Mouse (Mus musculus): ENCODE data around the gene BC048507.
"Not testable (repeated sequence)": the region's sequence is repeated elsewhere in the genome, so short reads cannot be mapped to it uniquely, and the experiment has no call there.

BC048507 gene

DNA sequence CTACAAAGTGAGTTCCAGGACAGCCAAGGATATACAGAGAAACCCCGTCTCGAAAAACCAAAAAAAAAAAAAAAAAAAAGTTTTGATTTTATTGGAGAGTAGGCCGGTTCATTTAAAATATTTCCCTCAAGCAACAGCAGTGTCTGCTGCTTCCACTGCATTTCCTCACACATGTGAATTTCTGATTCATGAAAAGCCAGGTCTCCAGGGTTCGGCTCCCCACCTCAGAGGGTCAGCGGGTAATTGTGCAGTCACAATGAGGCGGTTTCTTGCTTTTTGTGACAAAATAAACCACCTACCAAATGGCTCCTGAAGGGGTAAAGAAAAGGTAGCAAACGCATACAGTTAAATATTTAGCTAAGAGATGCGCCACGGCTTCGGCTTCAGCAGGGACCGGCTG is at the start of gene BC048507:
Gene BC048507 (plus strand): TSS at position 301 of the 400 bp plus-strand sequence.
- DNase-seq = no peak

DNA sequence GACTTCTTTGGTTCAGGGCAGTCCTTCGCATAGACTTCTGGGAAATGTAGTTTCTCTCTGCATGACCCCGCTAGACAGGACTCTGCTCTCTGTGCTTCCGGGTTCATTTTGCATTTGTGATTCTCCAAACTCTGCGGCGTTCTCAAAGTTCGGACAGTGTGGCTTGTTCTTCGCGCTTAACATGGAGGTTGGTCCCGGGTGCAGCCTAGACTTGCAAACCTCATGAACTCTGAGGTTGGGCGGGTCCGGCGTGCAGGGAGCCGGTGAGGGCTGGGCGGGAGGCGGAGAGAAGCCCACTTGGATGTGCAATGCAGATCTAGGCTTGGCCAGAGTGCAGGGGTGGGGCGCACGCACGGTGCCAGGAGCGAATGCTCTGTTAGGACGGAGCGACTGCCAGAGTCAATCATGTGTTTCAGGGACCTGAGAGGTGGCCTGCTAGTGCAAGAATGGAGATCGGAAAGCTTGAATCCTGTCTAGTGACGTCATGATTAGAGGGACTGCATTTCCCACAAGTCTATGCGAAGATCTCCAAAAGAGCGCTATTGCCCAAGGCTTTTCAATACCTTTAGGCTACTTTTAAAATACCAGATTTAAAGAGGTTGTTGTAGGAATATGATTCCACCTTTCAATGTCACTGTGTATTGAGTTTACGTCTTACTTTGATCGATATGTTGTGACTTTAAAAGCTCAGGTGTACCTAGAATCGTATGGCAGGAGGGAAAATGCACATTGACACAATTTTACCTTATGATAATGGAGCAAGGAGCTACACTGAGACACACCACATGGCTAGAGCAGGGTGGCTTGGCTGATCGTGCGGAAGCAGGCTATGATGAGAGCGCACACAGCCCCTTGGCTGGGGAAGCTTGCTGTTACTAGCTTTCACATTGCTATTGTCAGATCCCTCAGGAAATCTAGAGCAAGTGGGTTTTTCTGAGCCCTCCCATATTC is 49.1 kb upstream of the BC048507 start, which contains the start of gene Zfp273:
Gene Zfp273 (plus strand): TSS at position 31 of the 951 bp plus-strand sequence.
- peak; percentile 49 to 62 for DNase-seq

DNA sequence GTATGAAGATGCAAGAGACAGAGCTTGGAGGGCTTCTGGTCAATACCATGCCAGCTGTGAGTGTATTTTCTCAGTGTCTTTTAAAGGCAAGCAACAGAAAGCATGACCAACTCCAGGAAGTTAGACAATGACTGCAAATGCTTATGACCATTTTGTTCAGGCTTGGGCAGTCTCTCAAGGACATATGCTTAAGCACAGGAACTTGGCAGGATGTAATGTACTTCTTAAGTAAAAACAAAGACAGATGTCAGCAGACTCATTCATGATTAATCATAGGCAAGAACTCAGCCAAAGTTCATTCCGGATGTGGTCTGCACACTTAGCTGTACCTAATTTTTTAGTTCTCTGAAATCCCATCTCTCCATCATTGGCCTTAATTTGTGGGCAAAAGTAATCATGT is 44.5 kb upstream of the BC048507 start:
- DNase-seq = no peak

DNA sequence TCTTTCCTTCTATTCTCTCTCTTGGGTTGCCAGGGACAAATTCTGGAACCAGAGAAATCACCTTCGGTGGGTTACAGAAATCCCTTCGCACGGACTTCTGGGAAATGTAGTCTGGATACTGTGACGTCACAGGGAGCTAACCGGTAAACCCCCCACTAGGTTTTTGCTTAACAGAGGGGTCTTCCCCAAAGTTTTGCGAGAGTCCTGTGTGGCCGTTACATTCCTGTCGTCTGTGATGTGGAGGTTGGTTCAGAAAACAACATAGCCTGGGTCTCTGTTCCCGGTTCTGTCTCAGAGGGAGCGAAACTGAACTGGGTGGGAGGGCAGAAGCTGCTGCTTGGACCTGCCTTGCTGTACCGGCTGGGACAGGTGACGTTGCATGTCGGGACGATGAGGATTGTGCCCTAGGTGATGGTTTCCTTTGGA is 32.2 kb upstream of the BC048507 start, which contains the start of gene Gm10037:
Gene Gm10037 (plus strand): TSS at position 196 of the 426 bp plus-strand sequence.
- DNase-seq = peak in 1 of 2 experiments; percentile 29

DNA sequence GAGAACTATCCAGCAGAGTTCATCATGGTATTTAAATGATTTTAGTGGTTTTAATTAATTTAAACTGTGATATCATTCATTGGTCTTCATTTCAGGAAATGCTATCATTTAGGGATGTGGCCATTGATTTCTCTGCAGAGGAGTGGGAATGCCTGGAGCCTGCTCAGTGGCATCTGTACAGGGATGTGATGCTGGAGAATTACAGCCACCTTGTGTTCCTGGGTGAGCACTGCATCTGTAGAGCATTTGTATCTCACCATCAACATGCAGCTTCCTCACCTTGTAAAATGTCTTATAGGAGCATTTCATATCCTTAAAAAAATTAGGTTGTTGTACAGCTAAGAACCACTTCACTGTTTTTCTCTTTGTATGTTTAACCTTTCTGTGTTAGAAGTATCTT is 30.0 kb upstream of the BC048507 start:
- DNase-seq = not testable (repeated sequence)

DNA sequence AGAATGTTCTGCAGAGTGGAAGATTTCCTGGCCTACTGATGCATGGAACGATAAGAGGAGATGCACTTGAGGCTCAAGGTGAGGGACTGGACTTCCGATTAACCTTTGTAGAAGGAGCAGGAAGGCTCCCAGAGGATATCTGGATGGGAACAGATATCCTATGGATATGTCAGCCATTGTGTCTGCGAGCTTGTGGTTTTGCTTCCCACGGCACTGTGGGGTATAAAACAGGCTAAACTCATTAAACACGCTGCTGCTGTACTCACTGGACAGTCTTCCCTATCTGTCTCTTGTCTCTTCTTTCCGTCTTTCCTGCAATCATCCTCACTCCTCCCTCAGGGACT is 19.4 kb upstream of the BC048507 start:
- DNase-seq = no peak

DNA sequence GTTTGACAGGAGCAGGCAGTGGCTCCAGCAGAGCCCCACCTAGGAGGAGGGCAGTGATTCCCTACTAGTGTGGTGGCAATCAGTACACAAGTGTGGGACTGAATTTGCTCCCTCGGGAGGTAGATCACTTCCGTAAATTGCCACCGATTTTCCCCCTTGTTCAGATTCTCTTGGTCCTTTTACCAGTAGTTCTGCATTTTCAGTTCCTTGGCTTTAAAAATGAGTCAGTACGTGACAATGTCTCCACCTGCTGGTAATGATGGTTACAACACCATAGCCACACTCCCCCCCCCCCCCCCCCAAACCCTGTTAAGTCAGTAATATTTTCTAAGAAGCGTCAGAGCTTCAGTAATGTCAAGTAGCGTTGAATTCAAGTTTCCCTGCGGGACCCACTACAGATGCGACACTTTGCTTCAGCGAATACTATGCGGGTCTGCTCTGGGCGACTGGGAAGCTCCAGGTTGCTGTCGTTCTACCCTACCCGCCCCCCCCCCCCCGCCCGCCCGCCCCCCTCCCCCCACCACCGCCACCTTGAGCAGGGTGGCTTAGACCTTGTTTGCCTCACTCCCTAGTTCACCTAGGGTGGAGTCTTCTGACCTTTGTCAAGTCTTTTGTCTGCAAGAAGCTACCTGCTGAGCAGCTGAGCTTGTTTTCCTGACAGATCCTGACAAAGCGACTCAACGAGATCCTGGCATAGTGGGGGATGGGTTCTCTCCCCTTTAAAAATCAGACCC is 18.8 kb upstream of the BC048507 start:
- DNase-seq = peak in 1 of 2 experiments; percentile 6

DNA sequence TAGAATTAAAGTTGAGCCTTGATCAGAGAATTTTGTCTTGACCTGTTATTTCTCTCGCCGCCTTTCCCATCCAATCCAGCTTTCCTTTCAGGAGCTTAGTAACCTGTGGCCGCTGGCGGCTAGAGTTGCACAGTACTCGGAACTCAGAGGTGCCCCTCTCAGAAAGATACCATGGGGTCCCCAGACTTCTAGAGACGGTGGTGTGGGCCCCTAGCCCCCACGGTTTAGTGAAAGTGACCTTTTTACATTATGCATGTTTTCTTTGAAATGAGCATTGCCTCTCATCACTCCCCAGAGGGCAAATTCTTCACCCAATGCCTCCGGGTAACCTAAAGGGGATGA is 18.3 kb upstream of the BC048507 start:
- no peak for DNase-seq

DNA sequence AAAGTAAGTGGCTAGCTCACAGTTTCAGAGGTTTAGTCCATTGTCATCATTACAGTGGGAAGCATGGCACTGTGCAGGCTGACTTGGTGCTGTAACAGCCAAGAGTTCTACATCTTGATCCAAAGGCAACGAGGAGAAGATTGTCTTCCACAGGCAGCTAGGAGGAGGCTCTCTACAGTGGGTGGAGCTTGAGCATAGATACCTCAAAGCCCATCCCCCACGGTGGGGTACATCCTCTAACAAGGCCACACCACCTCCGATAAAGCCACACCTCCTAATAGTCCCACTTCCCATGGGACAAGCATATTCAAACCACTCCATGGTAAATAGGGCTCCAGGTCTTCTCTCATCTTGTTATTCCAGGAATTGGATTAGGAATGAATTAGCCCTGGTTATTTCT is 12.8 kb upstream of the BC048507 start:
- no peak for DNase-seq

DNA sequence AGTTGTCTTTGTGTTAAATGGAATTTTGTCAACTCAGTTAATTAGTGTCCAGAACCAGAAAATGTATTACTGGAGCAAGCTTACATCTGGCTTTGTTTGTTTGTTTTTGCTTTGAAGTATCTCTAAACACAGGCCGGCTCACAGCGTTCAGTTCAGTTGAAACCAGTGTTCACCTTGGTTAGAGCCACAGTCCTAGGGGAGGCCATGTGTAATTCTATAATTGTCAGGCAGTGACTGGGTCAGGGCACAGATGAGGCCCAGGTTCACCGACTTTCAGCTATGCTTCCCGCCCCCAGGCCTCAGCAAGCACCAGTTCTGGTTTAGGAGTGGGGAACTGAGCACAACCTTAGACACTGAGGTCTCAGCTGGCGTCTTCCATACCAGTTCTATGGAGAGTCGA is 10.0 kb upstream of the BC048507 start:
- no peak for DNase-seq

DNA sequence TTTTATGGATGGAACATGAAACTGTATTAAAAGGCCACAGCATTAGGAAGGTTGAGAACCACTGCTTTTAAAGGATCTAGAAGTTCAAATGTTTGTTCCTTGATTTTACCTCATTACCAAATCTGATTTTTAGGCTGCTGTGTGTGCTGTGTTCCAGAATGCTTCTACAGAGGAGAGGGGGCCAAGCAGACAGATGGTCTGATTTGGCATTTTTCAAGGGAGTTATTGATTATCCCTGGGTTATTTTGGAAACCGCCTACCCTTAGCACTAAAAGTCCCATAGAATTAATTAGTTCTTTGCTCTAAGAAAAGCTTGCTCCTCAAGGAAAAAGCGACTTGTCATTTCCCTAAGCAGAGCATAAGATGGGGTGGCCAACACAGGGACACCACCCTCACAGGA is 9.1 kb upstream of the BC048507 start:
- no peak for DNase-seq

DNA sequence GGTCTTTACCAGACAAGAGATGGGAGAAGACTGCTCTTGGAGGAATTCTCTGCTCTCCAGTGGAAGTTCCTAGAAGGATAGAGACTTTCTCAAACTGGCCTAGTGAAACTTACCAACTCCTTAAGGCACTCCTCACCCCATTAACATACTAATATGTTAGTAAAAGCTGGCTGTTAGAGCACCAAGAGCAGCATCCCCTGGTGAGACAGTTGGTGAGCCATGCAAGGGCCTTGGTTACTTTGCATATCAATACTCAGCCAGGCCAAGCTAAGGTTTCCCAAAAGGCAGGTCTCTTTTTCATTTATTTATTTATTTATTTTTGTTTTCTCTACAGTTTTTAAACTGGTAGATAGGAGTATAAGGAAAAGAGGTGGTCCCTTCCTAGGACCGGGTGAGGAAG is 5.8 kb upstream of the BC048507 start:
- no peak for DNase-seq

DNA sequence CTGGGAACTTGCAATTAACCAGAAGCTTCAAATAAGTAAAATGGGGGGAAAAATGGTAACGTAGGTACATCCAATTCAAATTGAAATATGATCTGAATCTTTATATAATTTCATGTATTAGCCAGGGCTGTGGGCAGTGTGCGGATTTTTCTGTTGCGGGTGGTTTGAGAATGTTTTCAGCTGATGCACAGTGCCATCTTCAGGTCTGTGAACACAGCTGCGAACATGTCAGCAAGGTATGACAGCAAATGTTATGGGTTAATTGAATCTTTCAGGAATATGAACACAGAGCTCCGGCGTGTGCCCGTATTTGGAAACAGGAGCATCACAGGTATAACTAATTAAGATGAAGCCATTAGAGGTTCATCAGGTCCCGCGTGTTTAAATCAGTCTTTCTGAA is 618 bp upstream of the BC048507 start:
- DNase-seq = no peak

DNA sequence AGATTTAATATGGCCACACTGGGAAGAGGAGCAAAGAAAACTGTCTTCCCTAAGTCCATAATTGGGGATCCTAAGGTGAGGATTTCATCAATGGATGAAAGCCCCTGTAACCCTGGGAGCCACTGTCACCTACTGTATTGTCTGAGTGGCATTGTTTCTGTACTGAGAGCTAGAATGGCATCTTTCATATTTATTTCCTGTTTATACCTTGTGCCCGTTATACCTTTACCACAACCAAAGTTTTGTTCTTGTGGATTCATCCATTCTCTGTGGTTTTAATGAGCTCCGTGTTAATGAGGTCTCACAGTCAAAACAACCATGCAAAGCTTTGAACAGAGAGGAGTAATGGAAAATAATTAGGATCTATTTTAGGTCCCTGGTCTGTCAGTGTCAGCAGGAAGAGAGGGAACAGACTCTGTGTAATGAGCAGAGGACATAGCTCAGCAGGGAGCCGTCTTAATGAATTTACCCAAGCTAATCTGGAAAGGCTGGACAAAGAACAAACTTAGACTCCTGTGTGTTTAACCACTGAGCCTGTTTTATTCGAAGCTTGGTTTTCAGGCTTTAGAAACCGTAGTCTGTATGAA is 1.7 kb downstream of the BC048507 start:
- no peak for DNase-seq

DNA sequence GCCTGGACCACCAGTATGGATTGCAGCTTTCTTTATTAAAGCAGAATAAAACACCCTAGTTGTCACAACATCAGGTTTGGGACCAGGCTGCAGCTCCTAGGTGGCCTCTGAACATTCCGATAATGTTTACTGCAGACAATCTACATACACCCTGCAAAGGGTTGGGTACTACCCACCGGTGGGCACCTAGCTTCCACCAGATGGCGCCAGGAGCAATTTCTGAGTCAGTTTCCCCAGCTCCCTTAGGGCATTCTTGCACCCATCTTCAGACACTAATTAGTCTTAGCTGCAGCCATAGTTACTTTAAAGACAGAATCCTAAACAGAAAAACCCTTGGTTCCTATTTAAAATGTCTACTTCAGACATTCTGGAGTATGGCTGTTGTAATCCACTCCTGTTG is 4.8 kb downstream of the BC048507 start:
- DNase-seq = no peak

DNA sequence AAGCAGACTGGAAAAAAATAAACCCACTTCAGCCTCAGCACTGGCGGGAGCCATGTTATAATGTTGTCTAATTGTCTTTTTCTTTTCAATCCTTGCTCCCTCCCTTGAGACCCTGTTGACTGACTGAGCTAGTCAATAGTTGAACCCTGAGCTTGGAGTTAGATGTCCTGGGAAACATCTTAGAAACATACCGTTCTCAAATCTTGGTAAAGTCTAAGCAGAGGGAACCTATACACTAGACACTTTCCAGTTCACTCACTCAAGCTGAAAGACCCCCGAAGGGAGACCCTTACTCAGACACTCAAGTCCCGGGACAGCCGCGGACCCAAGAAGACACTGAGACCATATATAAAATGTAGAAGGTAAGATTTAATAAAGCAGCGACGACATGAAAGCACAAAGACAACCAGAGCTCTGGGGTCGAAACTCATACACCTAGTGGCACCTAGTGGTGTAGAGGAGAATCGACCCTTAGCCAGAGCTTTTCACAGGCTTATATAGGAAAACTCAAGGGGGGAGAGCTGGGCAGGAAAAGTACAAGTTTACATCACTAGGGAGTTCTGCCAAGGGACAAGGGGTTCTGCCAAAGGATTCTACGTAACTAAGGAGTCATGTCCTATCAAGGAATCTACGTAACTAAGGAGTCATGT is 13.0 kb downstream of the BC048507 start:
- not testable (repeated sequence) for DNase-seq

DNA sequence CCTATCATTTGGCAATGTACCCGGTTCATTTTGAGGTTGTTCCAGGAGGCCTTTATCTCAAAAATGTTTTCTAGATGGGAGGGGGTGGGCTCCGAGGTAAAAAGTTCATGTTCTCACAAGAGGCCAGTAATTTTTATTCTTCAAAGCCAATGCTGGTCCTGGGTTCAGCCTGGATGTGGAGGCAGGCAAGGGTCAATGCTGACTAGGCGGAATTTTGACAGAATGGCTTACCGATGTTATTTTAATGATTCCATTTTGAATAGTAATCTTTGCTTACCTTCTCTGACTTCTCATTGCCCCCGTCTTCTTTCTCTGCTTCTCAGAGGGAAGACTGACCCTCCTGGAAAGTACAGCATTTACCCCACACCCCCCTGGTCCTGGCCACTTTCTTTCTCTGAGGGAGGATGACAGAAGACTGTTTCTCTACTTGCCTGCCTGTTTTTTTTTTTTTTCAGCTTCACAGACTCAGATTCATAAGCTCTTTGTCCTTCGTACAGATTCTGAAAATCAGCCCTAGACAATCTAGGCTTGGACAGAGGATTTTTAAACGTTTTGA is 13.7 kb downstream of the BC048507 start:
- no peak for DNase-seq

DNA sequence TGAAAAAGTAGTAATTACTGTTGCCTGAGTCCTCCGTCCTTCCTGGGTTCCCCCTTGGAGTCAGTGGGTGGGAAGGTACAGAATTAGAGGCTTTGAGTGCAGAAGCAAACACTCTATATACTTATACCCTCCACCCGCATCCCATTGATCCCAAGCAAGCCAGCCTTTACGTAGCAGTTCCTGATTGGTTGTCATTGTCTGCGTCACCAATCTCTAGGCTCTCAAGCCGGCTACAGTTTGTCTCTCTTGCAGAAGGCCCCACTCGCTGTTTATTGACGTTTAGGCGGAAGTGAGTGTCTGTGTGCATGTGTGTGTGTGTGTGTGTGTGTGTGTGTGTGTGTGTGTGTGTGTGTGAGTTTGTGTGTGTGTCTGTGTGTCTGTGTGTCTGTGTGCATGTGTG is 20.8 kb downstream of the BC048507 start:
- no peak for DNase-seq

DNA sequence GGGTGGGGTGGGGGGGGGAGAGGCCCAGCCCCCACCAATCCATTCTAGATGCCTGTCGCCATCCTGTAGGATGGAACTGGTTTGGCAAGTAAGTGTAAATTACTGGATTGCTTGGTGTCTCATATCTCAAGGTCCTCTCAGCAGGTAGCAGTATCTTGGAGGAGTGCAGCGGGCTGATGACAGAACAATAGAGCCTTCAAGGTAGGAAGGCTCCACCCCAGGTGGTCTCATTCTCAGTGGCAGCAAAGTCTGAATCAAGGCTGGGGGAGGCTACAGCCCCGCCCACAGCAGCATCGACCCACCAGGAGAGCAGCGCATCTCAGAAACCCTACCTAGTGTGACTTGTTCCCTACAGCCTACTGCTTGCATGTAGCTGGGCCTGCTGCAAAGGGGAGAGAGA is 46.6 kb downstream of the BC048507 start:
- no peak for DNase-seq

Data from thymus, adult 18-20 months (tissue).